Mouse (Mus musculus) midbrain, embryonic 14.5 days (tissue): Measurements from ENCODE around the gene Wnt11. TPM values are rescaled to one million over a fixed set of nuclear protein-coding genes. Genes with fewer than 3 reads are reported as not detected.
A peak's percentile ranks its signal among the peaks of the same experiment; 100 is the strongest.

ENCODE experiments used
- ATAC-seq: fragments of 200-750 bp; cut with Nextera tagmentation; 2 replicates; pipeline ENCODE4 v1.8.0; 2017; ENCODE audit warnings: moderate number of reproducible peaks, moderate library complexity; ENCODE audit not compliant: low FRiP score, low TSS enrichment
- DNase-seq: peaks from one replicate; pipeline ENCODE4 v3.0.0-alpha.2; 2015
- H3K27ac ChIP-seq: fragments of 300-500 bp; sonication (generic); replicated peaks from 2 replicates; pipeline ENCODE4 v1.5.1; 2014; ENCODE audit warnings: mild to moderate bottlenecking, low read depth, low read length, moderate library complexity
- H3K27me3 ChIP-seq: fragments of 300-500 bp; sonication (generic); 2 replicates; pipeline ENCODE4 v1.6.1; 2014; ENCODE audit warnings: low read length, control low read depth, mixed read lengths; ENCODE audit not compliant: control insufficient read depth, insufficient read depth
- H3K36me3 ChIP-seq: fragments of 300-500 bp; sonication (generic); 2 replicates; pipeline ENCODE4 v1.6.1; 2014; ENCODE audit warnings: low read length, control low read depth; ENCODE audit not compliant: control insufficient read depth, insufficient read depth
- H3K4me1 ChIP-seq: fragments of 300-500 bp; sonication (generic); 2 replicates; pipeline ENCODE4 v1.6.1; 2014; ENCODE audit warnings: mild to moderate bottlenecking, antibody characterized with exemption, low read length, control low read depth; ENCODE audit not compliant: control insufficient read depth, insufficient read depth
- H3K4me2 ChIP-seq: fragments of 300-500 bp; sonication (generic); 2 replicates; pipeline ENCODE4 v1.6.1; 2014; ENCODE audit warnings: mild to moderate bottlenecking, low read length, moderate library complexity
- H3K4me3 ChIP-seq: fragments of 300-500 bp; sonication (generic); replicated peaks from 2 replicates; pipeline ENCODE4 v1.5.1; 2014; ENCODE audit warnings: low read depth, low read length
- H3K9ac ChIP-seq: fragments of 300-500 bp; sonication (generic); replicated peaks from 2 replicates; pipeline ENCODE4 v1.6.1; 2014; ENCODE audit warnings: mild to moderate bottlenecking, low read length, moderate library complexity
- H3K9me3 ChIP-seq: fragments of 300-500 bp; sonication (generic); 2 replicates; pipeline ENCODE4 v1.6.1; 2016; ENCODE audit warnings: low read length, control low read depth, mixed read lengths; ENCODE audit not compliant: control insufficient read depth
- WGBS: fragments of 180-500 bp; shearing (Covaris S2); extraction: QIAGEN DNeasy Blood & Tissue Kit; methylation state at CpG from one replicate; pipeline ENCODE4 v1.1.7; 2014; 5-methylcytosine and 5-hydroxymethylcytosine counted together
- polyA plus RNA-seq: library from polyadenylated mRNA; unstranded; fragments of >200 nt; fragmentation: Nextera tagmentation; extraction: Ambion mirVana; gene quantifications from 2 replicates; pipeline ENCODE4 v1.2.1, GENCODE M21; 2014

The Wnt11 gene
- polyA plus RNA-seq, 1 experiment from 2014 or later: 0.64 TPM

DNA sequence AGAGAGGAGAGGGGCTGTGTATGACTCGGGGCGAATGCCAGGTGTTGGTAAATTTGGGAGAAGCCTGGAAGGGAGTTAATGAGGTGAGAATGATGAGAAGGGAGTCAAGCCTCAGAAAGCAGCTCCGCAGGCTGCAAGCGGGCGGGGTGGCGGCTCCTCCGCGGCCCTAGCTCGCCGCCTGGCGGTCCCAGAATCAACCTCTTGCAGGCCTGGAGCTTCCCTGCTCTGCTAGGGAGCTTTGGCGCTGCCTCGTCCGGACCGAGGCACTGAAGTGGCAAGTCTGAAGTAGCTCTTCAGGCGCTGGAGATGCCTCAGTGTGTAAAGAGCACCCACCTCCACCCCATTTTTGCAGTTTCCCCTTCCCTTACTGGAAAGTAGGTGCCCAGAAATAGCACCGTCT, 3.0 kb downstream of the Wnt11 start:
- Histone ChIP-seq H3K36me3 (no peaks in the 10 kb centered on the region), H3K9me3 (no peaks in the 10 kb centered on the region), H3K4me1 (peaks cover 27% of the 10 kb centered on the region), H3K27ac (no peak overlapping the region), H3K4me2 (peak overlapping the region; percentile 89), H3K9ac (no peak overlapping the region), H3K4me3 (peak overlapping the region; percentile 44; the same call in 1 of the 2 replicates), H3K27me3 (peaks cover 79% of the 10 kb centered on the region)
- ATAC-seq: peak; percentile 63; the same call in 1 of the 2 replicates
- under 1% methylated on average over 17 of the region's 17 CpGs for whole genome bisulfite sequencing
- peak; percentile 92 for DNase-seq

DNA sequence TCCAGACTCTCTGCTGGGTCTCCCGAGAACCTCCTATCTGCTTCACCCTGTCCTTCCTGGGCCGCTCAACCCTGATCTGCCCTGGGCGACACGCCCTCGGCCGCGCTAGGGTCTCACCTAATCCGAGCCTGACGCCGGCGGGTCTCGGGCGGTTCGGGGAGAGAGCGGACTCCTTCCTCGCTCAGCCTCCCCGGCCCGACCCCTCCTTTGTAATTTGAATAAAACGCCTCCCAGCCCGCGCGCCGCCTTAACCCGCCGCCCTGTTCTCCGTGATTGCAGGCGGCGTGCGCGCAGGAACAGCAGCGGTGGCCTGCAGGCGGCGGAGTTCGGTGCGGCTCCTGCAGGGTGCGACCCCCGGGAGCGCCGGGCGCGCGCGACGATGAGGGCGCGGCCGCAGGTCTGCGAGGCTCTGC, 3.8 kb downstream of the Wnt11 start:
- Histone ChIP-seq H3K9me3 (no peaks in the 10 kb centered on the region), H3K4me2 (peak overlapping the region; percentile 89), H3K4me1 (peaks cover 34% of the 10 kb centered on the region), H3K9ac (peak overlapping the region; percentile 50; the same call in 1 of the 2 replicates), H3K4me3 (peak overlapping the region; percentile 44), H3K36me3 (no peaks in the 10 kb centered on the region), H3K27me3 (peaks cover 71% of the 10 kb centered on the region), H3K27ac (no peak overlapping the region)
- DNase-seq: peak; percentile 82
- under 1% methylated on average over 48 of the region's 48 CpGs for WGBS
- peak; percentile 16; the same call in 1 of the 2 replicates for ATAC-seq

DNA sequence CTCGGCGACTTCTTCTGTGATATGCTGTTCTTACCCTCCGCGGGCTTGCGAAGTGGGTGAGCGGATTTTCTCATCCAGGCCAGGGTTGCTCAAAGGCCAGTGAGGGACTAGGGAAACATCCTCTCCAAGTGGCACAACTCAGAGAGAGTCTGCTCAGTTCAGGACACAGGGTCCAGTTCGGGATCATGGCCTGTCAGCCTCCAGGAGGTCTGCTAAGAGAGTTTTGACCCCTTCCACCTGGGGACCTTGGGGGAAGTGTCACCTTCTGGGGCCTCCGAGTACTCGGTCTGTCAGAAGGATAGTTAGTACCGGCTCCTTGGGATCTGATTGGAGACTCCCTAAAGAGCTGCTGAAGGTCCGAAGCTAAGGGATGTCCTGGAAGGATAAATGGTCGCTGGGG, 4.4 kb downstream of the Wnt11 start:
- 3% methylated on average over 12 of the region's 12 CpGs for WGBS
- peak overlapping the region; percentile 44 for H3K4me3 ChIP-seq
- H3K9ac ChIP-seq: peak overlapping the region; percentile 50; the same call in 1 of the 2 replicates
- peaks cover 35% of the 10 kb centered on the region for H3K4me1 ChIP-seq
- DNase-seq (no peak), ATAC-seq (no peak)
- no peaks in the 10 kb centered on the region for H3K36me3 ChIP-seq
- no peaks in the 10 kb centered on the region for H3K9me3 ChIP-seq
- no peak overlapping the region for H3K27ac ChIP-seq
- H3K27me3 ChIP-seq: peaks cover 68% of the 10 kb centered on the region
- H3K4me2 ChIP-seq: peak overlapping the region; percentile 89

DNA sequence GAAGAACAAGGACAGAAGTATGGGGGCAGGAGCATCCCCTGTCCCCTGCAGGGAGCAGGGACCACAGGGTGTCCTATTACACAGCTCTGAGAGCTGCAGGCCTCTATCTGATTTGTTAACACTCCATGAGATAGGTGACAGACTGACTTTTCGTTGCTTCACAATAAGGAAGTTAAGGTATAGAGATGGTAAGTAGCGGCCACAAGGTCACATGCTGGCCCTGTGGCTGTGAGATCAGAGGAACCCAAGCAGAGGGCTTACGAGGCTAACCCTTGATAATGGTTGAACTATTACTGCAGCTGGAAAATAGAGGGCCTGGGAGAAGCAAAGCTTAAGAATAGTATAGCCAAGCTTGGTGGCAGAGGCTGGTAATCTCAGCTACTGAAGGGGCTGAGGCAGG, 5.9 kb downstream of the Wnt11 start:
- Histone ChIP-seq H3K27me3 (peaks cover 54% of the 10 kb centered on the region), H3K4me3 (no peak overlapping the region), H3K4me2 (no peak overlapping the region), H3K9ac (no peak overlapping the region), H3K4me1 (peaks cover 21% of the 10 kb centered on the region), H3K36me3 (no peaks in the 10 kb centered on the region), H3K9me3 (no peaks in the 10 kb centered on the region), H3K27ac (no peak overlapping the region)
- DNase-seq (no peak), ATAC-seq (no peak)
- 38% methylated on average over 3 of the region's 3 CpGs for WGBS

DNA sequence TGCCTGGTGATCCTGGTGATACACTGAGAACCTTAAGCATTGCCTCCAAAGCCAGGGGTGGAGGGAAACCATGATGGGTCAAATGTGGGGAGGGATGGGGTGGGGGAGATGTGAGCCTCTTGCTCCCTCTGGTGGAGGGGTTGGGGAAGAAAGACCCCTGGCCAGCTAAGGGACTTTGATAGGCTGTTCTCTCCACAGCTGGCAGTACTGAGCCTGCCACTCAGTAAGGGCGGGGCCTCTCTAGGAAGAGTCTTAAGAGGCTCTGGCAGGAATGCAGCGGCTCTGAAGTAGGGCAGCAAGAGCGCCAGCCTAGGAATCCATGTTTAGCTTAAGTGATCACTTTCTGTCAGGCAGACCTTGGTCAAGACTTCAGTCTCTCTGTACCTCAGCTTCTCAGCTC, 6.9 kb downstream of the Wnt11 start:
- H3K4me1 ChIP-seq: peaks cover 16% of the 10 kb centered on the region
- no peak overlapping the region for H3K4me2 ChIP-seq
- H3K36me3 ChIP-seq: no peaks in the 10 kb centered on the region
- DNase-seq (no peak), ATAC-seq (no peak)
- no peaks in the 10 kb centered on the region for H3K9me3 ChIP-seq
- WGBS: 30% methylated on average over 3 of the region's 3 CpGs
- peaks cover 43% of the 10 kb centered on the region for H3K27me3 ChIP-seq
- no peak overlapping the region for H3K27ac ChIP-seq
- no peak overlapping the region for H3K4me3 ChIP-seq
- H3K9ac ChIP-seq: no peak overlapping the region

DNA sequence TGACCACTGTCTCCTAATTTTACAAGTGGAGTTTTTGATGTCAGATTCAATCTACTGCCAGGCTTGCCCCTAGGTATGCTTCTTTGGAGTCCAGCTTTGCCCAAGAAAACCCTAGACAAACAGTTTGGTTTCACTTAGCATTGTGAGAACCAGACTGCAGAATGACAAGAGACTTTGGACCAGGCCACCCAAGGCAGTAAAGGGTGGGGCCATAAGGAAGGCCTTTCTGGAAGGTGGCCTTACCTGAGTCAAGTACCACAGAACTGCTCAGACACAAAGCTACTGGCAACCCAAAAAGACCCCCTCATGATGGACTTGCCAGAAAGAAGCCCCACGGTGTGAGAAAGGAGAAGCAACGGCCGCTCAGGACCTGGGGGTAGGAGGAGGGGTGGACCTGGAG, 8.1 kb downstream of the Wnt11 start:
- Histone ChIP-seq H3K9me3 (no peaks in the 10 kb centered on the region), H3K9ac (no peak overlapping the region), H3K4me3 (no peak overlapping the region), H3K4me2 (no peak overlapping the region), H3K36me3 (no peaks in the 10 kb centered on the region), H3K27ac (no peak overlapping the region), H3K4me1 (peaks cover 16% of the 10 kb centered on the region), H3K27me3 (peaks cover 31% of the 10 kb centered on the region)
- 89% methylated on average over 3 of the region's 3 CpGs for WGBS
- no peak for DNase-seq
- no peak for ATAC-seq

DNA sequence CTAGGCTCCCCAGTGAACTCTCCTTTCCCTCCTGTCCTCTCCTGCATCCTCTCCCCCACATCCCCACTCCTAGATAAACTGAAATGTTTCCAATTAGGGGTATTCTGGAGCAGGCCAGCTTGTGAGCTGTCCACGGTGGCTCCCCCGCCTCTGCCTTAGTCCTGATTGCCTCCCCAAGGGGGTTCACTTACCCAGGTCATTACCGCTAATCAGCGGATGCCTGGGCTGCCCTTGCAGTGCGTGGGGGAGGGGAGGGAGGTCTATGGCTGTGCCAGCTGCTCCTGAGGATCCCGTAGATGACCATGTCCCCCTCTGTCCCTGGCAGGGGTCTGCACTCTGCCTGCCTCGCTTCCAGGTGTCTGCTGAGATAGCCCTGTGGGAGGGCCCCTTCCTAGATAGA, 8.7 kb downstream of the Wnt11 start:
- Histone ChIP-seq H3K9ac (no peak overlapping the region), H3K9me3 (no peaks in the 10 kb centered on the region), H3K27ac (no peak overlapping the region), H3K27me3 (peaks cover 26% of the 10 kb centered on the region), H3K4me3 (no peak overlapping the region), H3K4me2 (no peak overlapping the region), H3K4me1 (peaks cover 14% of the 10 kb centered on the region), H3K36me3 (no peaks in the 10 kb centered on the region)
- 21% methylated on average over 7 of the region's 7 CpGs for WGBS
- ATAC-seq: no peak
- peak; percentile 52 for DNase-seq

DNA sequence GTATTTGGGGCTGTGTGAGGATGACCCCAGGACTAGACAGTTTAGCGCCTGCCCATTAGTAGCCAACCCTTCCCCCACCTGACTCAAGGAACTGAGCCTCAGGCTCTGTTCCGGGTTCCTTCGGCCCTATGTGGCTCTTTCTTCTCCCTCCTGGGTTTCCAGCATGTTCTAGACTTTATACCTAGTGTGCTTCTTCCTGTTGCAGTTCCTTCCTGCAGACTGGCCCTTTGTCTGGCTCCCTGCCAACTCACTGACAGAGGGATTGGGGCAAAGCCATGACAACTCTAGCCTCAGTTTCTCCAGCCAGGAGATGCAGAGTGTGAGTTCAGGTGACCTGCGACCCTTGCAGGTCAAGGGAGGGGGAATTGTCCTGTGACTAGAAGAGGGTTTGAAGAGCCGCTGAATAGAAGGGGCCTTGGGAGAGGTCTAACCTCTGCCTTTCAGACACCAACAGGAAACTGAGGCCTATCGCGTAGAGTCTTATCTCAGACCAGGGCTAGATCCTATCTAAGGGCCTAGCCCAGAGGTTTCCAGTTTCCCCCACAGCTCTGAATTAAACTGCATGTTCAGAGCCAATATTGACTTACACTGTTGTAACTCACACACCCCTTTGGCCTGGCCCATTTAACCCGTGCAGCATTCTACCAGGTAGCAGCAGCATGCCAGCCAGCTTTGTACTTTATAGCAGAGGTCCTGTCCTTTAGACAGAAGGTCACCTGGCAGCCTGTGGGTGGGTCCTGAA, 14.2 kb downstream of the Wnt11 start:
- Histone ChIP-seq H3K36me3 (no peaks in the 10 kb centered on the region), H3K4me1 (no peaks in the 10 kb centered on the region), H3K4me2 (no peak overlapping the region), H3K27me3 (no peaks in the 10 kb centered on the region), H3K9ac (no peak overlapping the region), H3K27ac (no peak overlapping the region), H3K9me3 (no peaks in the 10 kb centered on the region), H3K4me3 (no peak overlapping the region)
- DNase-seq: no peak
- ATAC-seq: no peak
- 90% methylated on average over 8 of the region's 8 CpGs for WGBS

DNA sequence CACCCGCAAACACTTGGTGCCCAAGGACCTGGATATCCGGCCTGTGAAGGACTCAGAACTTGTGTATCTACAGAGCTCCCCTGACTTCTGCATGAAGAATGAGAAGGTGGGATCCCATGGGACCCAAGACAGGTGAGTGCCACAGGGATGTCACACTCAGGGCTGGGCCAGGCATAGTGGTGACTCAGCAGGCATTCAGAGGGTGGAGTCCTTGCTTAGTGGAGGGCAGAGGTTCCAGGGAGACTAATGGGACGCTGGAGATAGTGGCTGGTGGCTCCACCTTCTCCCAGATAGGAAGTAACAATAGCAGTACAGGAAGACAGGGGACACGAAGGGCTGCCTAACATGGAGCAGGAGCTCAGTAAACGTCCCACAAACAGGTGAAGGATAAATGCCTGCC, 15.5 kb downstream of the Wnt11 start:
- ATAC-seq (no peak), DNase-seq (no peak)
- no peaks in the 10 kb centered on the region for H3K27me3 ChIP-seq
- H3K36me3 ChIP-seq: no peaks in the 10 kb centered on the region
- no peak overlapping the region for H3K4me2 ChIP-seq
- no peak overlapping the region for H3K27ac ChIP-seq
- no peak overlapping the region for H3K4me3 ChIP-seq
- H3K4me1 ChIP-seq: no peaks in the 10 kb centered on the region
- H3K9me3 ChIP-seq: no peaks in the 10 kb centered on the region
- no peak overlapping the region for H3K9ac ChIP-seq
- WGBS: 78% methylated on average over 5 of the region's 5 CpGs
